Mouse (Mus musculus) mouse trophoblast stem cell (cell line): ENCODE measurements around the gene Olfr945.

Experiments
- in situ Hi-C, 2 experiments: fragments of 300-500 bp; cut with MseI, MboI; formaldehyde crosslinking; loops; 2 replicates in 1 of 2; 3 replicates in 1 of 2; pipeline ENCODE4 v1.15.1; 2025

The Olfr945 gene

DNA sequence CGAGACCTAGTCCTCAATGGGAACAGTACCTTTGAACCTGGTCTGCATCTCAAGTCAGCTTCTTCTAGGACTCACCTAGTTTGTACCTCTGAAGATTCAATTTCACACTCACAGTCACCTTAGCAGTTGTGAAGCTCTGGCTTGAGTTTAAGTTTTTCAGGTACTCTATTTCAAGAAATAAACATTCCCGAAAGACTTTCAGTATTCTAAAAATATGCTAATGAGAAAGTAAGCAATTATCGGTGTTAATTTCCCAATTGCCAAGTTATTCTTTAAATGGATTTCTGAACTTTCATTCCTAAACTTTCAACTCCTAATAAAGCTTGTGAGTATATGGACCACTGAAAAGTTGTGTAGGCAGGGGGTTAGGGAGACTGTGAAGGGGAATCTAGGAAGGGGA is at the start of gene Olfr945:
Olfr945 (minus strand) TSS at position 101 of the 400 bp plus-strand sequence.
- in situ Hi-C loops, result no loop called here

- in situ Hi-C loops, result no loop called here
Measured at GRCm38 (mm10) chr9:39325945-39326344, 49.3 kb upstream of the Olfr945 start, which contains the start of gene Olfr948. Gene Olfr948 (minus strand): TSS chr9:39326045.

DNA sequence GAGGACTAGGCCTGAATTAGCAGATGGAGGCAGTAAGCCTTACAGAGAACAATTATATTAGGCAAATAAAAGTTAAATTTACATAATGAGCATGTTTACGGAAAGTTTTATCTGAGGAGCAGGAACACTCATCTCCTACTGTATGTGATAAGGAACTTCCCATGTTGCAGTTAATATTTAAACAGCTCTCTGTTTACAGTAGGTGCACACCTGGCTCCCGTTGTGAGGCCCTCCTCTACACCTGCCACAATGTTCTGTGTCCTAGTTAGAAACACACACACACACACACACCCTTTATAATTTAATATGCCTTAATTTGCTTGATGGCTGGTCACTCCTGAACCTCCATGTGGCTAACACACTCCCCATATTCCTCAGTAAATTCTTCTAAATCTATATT is 10.5 kb upstream of the Olfr945 start:
- in situ Hi-C loops, result no loop called here

- in situ Hi-C loops, result no loop called here
Measured at GRCm38 (mm10) chr9:39249894-39250293, 26.7 kb downstream of the Olfr945 start, which contains the start of gene Olfr1537. Gene Olfr1537 (minus strand): TSS chr9:39249994.
